Mouse (Mus musculus) heart, postnatal 4 days (tissue): ENCODE measurements around the gene Esrrg. TPM values are rescaled to one million over a fixed set of nuclear protein-coding genes. Genes with fewer than 3 reads are reported as not detected.

ENCODE experiments used
- DNase-seq: peaks from one replicate; pipeline ENCODE4 v3.0.0; 2021
- total RNA-seq, 2 experiments: library from RNA; stranded (reverse); gene quantifications; 2 replicates each; pipeline ENCODE4 v1.2.3; 2021

Esrrg gene
- total RNA-seq, 2 experiments from 2014 or later, result 37.9 to 50.1 TPM

GRCm38 (mm10) chr1:187650786-187651687, 42.4 kb downstream of the Esrrg start:
- peak; percentile 22 for DNase-seq

GRCm38 (mm10) chr1:187651688-187652241, 43.2 kb downstream of the Esrrg start:
- peak; percentile 60 for DNase-seq

GRCm38 (mm10) chr1:187652445-187652844, 43.9 kb downstream of the Esrrg start:
- peak; percentile 25 for DNase-seq

GRCm38 (mm10) chr1:187653390-187653789, 44.8 kb downstream of the Esrrg start:
- DNase-seq, result no peak

GRCm38 (mm10) chr1:187660963-187661362, 52.4 kb downstream of the Esrrg start:
- DNase-seq, result peak; percentile 17

DNA sequence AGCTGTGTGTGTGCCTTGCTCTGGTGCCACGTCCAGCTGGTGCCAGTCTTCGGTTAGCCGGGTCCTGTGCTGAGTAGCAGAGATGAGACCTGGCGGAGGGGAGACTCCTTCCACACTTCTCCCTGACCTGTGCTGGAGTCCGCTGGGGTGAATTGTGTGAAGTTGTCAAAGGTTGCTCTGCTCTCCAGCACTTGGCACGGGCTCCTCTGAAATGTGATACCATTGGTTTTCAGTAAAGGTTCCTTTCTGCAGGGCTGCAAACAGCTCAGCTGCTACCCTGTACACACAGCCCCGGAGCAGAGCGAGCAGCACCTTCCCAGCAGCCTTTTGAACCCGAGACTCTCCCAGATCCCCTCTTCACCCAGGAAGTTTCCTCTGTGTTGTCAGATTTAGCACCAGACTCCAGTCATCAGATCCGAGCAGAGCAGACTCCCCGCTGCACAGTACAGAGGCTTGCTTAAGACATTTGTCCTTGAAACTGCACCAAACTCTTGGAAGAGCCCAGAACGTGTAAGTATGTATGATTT, 53.6 kb downstream of the Esrrg start:
- DNase-seq, result peak; percentile 52

GRCm38 (mm10) chr1:187663376-187663775, 54.8 kb downstream of the Esrrg start:
- no peak for DNase-seq

DNA sequence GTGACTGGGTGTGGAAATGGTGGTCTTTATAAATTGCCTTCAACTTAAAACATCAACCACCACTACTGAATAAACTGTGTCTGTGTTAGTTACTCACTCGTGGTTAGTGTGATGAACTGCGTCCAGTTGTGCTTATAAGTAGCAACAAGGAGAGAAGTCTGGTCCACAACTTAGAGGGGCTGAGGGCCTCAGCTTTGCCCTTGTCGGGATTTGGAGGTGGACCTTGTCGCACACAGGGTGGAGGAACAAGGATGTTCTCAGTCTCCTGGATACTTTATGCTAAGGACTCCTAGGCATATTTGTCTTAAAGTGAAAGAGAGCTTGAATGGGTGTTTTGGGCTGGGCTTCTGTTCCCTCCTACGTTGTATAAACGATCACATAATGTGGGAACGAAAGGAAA, 55.7 kb downstream of the Esrrg start:
- DNase-seq, result no peak

DNA sequence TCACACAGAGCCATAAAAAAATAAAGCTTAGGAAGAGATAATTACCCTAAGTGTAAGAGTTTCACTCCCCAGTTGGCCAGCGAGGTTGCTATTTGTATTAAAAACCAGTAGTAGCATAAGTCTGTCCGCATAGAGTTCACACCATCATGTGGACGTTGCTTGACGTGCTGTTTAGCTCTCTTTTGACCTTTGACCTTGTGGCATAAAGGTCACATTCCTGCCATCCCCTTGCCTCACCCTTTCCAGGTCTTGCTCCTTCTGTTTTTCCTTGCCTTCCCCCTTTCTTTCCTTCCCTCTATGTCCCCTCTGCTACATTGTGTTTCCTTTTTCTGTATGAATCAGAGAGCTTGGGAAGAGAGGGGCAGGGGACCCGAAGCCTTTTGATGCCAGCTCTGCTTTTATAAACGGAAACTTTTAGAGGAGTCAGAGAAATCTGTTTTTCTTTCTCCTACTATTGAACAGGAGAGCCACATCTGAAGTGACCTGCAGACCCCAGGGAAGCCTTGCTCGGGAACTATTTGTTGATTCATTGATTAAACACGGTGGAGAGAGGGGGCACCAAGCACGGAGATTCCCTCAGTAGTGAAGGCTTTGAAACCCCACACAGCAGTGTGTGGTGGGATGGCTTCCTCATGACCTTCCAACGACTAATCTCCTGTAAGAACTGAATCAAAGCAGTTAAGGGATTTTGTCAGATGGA, 57.5 kb downstream of the Esrrg start:
- DNase-seq, result no peak

DNA sequence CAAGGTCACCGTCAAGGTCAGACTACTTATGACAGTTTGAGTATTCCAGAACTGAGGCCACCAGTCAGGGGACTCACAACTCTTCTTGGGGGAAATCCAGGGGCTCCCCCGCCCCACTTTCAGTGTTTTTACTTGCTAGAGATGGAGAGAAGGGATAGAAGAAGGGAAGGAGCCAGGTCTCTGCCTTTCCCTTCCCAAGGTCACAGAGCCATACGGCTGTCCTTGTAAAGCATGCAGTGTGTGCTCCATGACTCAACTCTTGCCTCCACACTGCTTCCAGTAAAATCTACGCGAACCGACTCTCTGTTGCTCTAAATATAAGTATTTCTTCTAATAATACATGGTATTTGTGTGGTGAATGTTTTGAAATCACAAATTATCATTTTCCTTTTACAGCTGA, 61.2 kb downstream of the Esrrg start:
- no peak for DNase-seq

GRCm38 (mm10) chr1:187672446-187672845, 63.9 kb downstream of the Esrrg start:
- DNase-seq, result no peak

DNA sequence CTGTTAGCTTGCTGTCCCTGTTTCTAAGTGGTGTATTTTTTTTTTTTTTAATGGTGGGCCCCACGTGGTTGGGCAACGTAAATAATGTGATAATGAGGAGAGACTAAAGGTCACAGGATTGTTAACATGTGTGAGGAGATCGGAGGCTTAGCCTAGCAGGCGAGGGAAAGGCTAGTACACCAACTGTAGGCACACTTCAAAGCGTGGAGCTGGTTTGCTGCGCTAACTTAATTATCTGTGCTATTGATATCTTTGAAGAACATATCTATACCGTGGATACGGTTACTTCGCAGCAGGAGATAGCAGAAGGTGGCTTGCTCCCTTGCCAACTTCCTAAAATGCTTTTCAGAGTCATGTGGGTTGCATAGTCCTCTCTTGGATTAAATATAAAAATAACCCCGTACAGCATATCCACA, 66.2 kb downstream of the Esrrg start:
- DNase-seq, result no peak

DNA sequence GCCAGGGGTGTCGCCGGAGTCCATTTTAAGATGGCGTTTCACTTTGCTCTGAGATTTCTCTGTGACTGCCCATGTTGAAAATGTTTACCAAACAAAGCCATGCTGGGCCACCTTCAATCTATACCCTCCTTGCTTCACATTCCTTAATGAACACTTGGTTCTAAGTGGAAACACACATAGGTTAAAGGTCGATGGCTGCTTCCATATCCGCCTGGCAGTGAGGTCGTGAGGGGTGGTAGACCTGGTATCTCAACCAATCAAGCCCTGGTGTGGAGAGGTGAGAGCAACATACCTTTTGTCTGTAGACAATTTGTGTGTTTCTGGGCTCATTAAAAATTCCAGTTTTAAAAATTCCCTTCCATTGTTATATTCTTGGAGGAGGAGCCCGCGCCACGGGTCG, 68.0 kb downstream of the Esrrg start:
- no peak for DNase-seq

- no peak for DNase-seq
Measured at GRCm38 (mm10) chr1:187679246-187679645, 70.7 kb downstream of the Esrrg start.

GRCm38 (mm10) chr1:187684519-187684918, 75.9 kb downstream of the Esrrg start:
- DNase-seq, result no peak

- no peak for DNase-seq
Measured at GRCm38 (mm10) chr1:187691846-187692525, 83.4 kb downstream of the Esrrg start.

- no peak for DNase-seq
Measured at GRCm38 (mm10) chr1:187694865-187695264, 86.3 kb downstream of the Esrrg start.

- peak; percentile 60 for DNase-seq
Measured at GRCm38 (mm10) chr1:187698201-187698600, 89.6 kb downstream of the Esrrg start.

- DNase-seq, result no peak
Measured at GRCm38 (mm10) chr1:187700963-187701362, 92.4 kb downstream of the Esrrg start.

DNA sequence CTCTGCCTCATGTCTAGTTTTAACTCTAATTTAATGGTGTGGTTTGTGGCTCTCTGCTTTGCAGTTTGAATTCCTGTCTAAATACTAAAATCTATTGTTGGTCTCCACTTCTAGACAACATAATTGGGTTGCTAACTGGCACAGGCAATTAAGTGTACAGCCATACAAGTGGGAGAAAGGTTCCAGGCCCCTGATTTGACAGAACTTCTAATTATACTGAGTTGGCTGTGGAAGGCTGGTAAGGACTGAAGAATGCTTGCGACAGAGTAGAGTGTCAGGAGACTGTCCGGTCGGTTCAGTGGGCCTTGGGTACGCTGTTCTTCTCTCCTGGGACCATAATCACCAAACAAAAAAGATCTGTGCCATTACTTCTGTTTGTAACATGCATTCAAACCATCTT, 96.3 kb downstream of the Esrrg start:
- no peak for DNase-seq

GRCm38 (mm10) chr1:187705348-187705747, 96.8 kb downstream of the Esrrg start:
- no peak for DNase-seq

- no peak for DNase-seq
Measured at GRCm38 (mm10) chr1:187706046-187706445, 97.5 kb downstream of the Esrrg start.

DNA sequence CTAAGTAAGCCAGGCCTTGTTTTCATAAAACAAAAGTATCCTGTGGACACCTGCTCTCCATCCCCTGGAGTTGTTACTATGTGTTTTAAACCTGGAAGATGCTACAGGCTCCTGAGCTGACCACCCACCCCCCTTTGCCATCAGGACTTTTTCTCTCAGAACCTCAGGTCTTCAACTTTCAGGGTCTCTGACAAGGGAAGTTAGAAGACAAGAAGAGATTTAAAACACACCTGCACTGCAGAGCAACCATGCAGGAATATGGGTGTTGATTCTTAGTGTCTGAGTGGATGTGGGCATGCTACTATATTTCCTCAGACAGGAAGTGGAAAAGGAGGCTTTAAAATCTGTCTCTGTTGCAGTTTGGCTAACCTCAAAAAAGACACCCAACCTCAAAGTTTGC, 98.6 kb downstream of the Esrrg start:
- no peak for DNase-seq
